Comparison of ENCODE assay signal across 13 mouse cellular contexts in the genomic region with DNA sequence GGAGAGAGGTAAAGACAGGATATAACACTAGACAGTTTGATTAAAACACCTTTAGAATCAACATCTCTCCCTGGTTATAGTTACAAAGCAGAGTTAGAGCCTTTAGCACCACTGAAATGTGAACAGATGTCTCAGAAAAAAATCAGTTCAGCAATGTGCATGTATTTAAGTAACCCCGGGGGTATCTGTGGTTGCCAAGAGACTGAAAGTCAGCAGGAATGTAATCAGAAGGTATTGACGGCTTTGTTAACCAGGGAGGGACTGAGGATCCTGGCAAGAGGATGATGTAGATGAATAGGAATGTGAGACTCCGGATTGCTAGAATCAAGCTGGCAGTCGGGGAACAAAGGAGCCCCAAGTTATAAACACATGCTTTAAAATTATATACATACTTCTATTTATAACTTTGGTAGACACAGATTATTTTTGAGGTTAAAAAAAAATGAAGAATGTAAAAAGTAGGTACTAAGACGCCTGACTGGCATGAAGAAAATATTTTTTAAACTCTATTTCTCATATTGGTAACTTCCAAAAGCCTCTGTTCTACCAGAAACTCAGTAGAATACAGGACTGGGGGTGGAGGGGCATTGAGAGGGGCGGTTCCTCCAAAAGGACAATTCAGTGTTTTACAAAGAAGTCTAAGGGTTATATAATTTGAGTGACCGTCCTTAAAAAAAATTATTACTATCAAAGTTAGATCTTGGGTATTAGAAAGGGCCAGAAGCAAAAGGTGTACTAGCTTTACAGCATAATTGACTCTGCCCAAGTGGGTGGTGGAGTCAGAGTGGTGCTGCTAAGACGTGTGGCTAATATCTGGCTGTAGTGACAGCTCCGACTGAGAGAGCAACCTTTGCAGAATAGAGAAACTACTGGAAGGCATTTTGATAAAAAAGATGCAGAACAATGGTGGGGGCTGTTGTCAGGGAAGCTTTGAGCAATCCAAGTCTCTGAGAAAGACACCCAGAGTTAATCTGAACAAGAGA.
A peak's percentile ranks its signal among the peaks of the same experiment; 100 is the strongest.
DNase-seq lines count a peak whose midpoint lies in the region; ATAC-seq lines count a peak whose summit lies in the region.
"Had no signal": no experiment of that assay in that cellular context is flagged by ENCODE, and none has a peak within 500 bp of the region (broad histone marks: within the 10 kb centered on the region; RNA-seq: fewer than 3 reads in every experiment).

No protein-coding gene starts in this region.

- H3K4me3 ChIP-seq in heart, embryonic 10.5 days: no peak overlapping the region
- H3K4me3 ChIP-seq in embryonic facial prominence, embryonic 11.5 days (ENCODE audit: low read depth, low read length): no peak overlapping the region
- H3K4me3 ChIP-seq: megakaryocyte, embryonic 14.5 days had no signal

- DNase-seq in heart, embryonic 10.5 days (ENCODE audit: low spot score): no peak
- no peak for DNase-seq in heart, adult 18-20 months
- DNase-seq in ES-CJ7 (ENCODE audit: low read depth, low spot score): peak; percentile 3
- peak; percentile 72 for DNase-seq in embryonic facial prominence, embryonic 11.5 days (ENCODE audit: low spot score)
- DNase-seq in mesoderm, embryonic 11.5 days (ENCODE audit: low read depth, low spot score): peak; percentile 87
- DNase-seq in urinary bladder, postnatal 4 days (ENCODE audit: low spot score in 2 of 2): no peak
- DNase-seq in thymus, adult 18-20 months: no peak
- DNase-seq in left cerebral cortex, adult 9 months (ENCODE audit: low spot score in 2 of 2): no peak
- DNase-seq: cerebellum, adult 11 months; kidney, postnatal 14 days had no signal

- no peak overlapping the region for H3K9ac ChIP-seq in embryonic facial prominence, embryonic 11.5 days (replicated peaks; ENCODE audit: low read length)

- H3K27ac ChIP-seq in heart, embryonic 10.5 days: peak overlapping the region; percentile 70
- H3K27ac ChIP-seq in embryonic facial prominence, embryonic 11.5 days (replicated peaks; ENCODE audit: low read depth, low read length): no peak overlapping the region

- H3K4me1 ChIP-seq in heart, embryonic 10.5 days: peaks cover 18% of the 10 kb centered on the region
- H3K4me1 ChIP-seq in embryonic facial prominence, embryonic 11.5 days (ENCODE audit: control insufficient read depth, insufficient read depth, low read length): no peaks in the 10 kb centered on the region
- H3K4me1 ChIP-seq: megakaryocyte, embryonic 14.5 days had no signal

- no peaks in the 10 kb centered on the region for H3K9me3 ChIP-seq in heart, embryonic 10.5 days
- no peaks in the 10 kb centered on the region for H3K9me3 ChIP-seq in embryonic facial prominence, embryonic 11.5 days (replicated peaks; ENCODE audit: control insufficient read depth, low read length)
- H3K9me3 ChIP-seq: megakaryocyte, embryonic 14.5 days had no signal

- H3K4me2 ChIP-seq in embryonic facial prominence, embryonic 11.5 days (ENCODE audit: low read depth, low read length): no peak overlapping the region
- H3K4me2 ChIP-seq: liver, embryonic 11.5 days had no signal

- 29% methylated on average over 9 of the region's 9 CpGs for WGBS in heart, embryonic 10.5 days
- WGBS in embryonic facial prominence, embryonic 11.5 days: 36% methylated on average over 9 of the region's 9 CpGs

- H3K36me3 ChIP-seq in heart, embryonic 10.5 days: no peaks in the 10 kb centered on the region
- H3K36me3 ChIP-seq in embryonic facial prominence, embryonic 11.5 days (replicated peaks; ENCODE audit: control insufficient read depth, insufficient read depth, low read depth, low read length): no peaks in the 10 kb centered on the region

- ATAC-seq in embryonic facial prominence, embryonic 11.5 days (replicated peaks; ENCODE audit: insufficient number of reproducible peaks, low FRiP score, low TSS enrichment, low read depth): peak; percentile 81
- ATAC-seq: activated CD4-positive, CD25-positive, alpha-beta regulatory T cell, adult 4 months had no signal

- H3K27me3 ChIP-seq in heart, embryonic 10.5 days (ENCODE audit: insufficient read depth, poor library complexity, severe bottlenecking): no peaks in the 10 kb centered on the region
- no peaks in the 10 kb centered on the region for H3K27me3 ChIP-seq in embryonic facial prominence, embryonic 11.5 days (ENCODE audit: control insufficient read depth, insufficient read depth, low read length)
- H3K27me3 ChIP-seq: megakaryocyte, embryonic 14.5 days had no signal

Comparison
In these comparisons a context has a peak if more than half of its experiments do, and no peak if none do; other contexts are left out.
1. DNase-seq: peak in ES-CJ7 (single experiment), embryonic facial prominence, embryonic 11.5 days (single experiment) and mesoderm, embryonic 11.5 days (single experiment); none in heart, embryonic 10.5 days (single experiment), heart, adult 18-20 months (0 of 2), urinary bladder, postnatal 4 days (0 of 2), thymus, adult 18-20 months (0 of 2) and left cerebral cortex, adult 9 months (0 of 2).